Comparison of ENCODE assay signal across 14 mouse cellular contexts in genomic region chr8:87173720-87174119, GRCm38 (mm10).
"Had no signal": no experiment of that assay in that cellular context is flagged by ENCODE, and none has a peak within 500 bp of the region (broad histone marks: within the 10 kb centered on the region; RNA-seq: fewer than 3 reads in every experiment).

No protein-coding gene starts in this region.

- H3K4me1 ChIP-seq: midbrain, embryonic 10.5 days; neural tube, embryonic 13.5 days had no signal

- H3K27ac ChIP-seq: kidney, postnatal 0 days; limb, embryonic 13.5 days; liver, embryonic 14.5 days; midbrain, embryonic 10.5 days; neural tube, embryonic 13.5 days had no signal

- H3K36me3 ChIP-seq: limb, embryonic 13.5 days; midbrain, embryonic 10.5 days; neural tube, embryonic 13.5 days had no signal

- H3K9me3 ChIP-seq: limb, embryonic 13.5 days; midbrain, embryonic 10.5 days; neural tube, embryonic 13.5 days had no signal

- H3K4me2 ChIP-seq: limb, embryonic 13.5 days; lung, embryonic 14.5 days; neural tube, embryonic 13.5 days had no signal

- H3K4me3 ChIP-seq: limb, embryonic 13.5 days; midbrain, embryonic 10.5 days; neural tube, embryonic 13.5 days had no signal

- H3K9ac ChIP-seq: limb, embryonic 13.5 days; liver, embryonic 14.5 days; lung, embryonic 14.5 days; neural tube, embryonic 13.5 days had no signal

- DNase-seq: kidney, postnatal 36 days; layer of hippocampus, adult 9-11 months; layer of hippocampus, postnatal 36 days; lung, embryonic 14.5 days; lung, postnatal 10 days; lung, postnatal 4 days; right cerebral cortex, postnatal 25 days; thymus, postnatal 36 days had no signal

- H3K27me3 ChIP-seq: limb, embryonic 13.5 days; neural tube, embryonic 13.5 days had no signal

- ATAC-seq: midbrain, embryonic 16.5 days had no signal
